Mouse (Mus musculus) ES-CJ7 (cell line): ENCODE data around the gene Phf10.
"Not testable (repeated sequence)": the region's sequence is repeated elsewhere in the genome, so short reads cannot be mapped to it uniquely, and the experiment has no call there.

Source experiments
- DNase-seq: peaks from one replicate; pipeline ENCODE4 v3.0.0; 2011; ENCODE audit warnings: low read depth, low spot score

The Phf10 gene

GRCm38 (mm10) chr17:14960951-14961556 is at the start of gene Phf10:
Gene Phf10 (minus strand): TSS chr17:14961273.
- not testable (repeated sequence) for DNase-seq

GRCm38 (mm10) chr17:15009706-15010413 is 48.8 kb upstream of the Phf10 start, which contains the start of gene Gm3435:
Gene Gm3435 (plus strand): TSS chr17:15010176.
- DNase-seq: not testable (repeated sequence)

GRCm38 (mm10) chr17:15009088-15009487 is 48.0 kb upstream of the Phf10 start:
- DNase-seq: not testable (repeated sequence)

- not testable (repeated sequence) for DNase-seq
Measured at GRCm38 (mm10) chr17:15000047-15000446, 39.0 kb upstream of the Phf10 start.

- DNase-seq: not testable (repeated sequence)
Measured at GRCm38 (mm10) chr17:14994140-14994539, 33.1 kb upstream of the Phf10 start.

GRCm38 (mm10) chr17:14993139-14993832 is 32.2 kb upstream of the Phf10 start:
- not testable (repeated sequence) for DNase-seq

GRCm38 (mm10) chr17:14992522-14993138 is 31.6 kb upstream of the Phf10 start:
- DNase-seq: not testable (repeated sequence)

- not testable (repeated sequence) for DNase-seq
Measured at GRCm38 (mm10) chr17:14990116-14990702, 29.1 kb upstream of the Phf10 start.

- not testable (repeated sequence) for DNase-seq
Measured at GRCm38 (mm10) chr17:14978362-14979038, 17.4 kb upstream of the Phf10 start, which contains the start of the genes 9030025P20Rik and Gm3417. Gene 9030025P20Rik (plus strand): TSS chr17:14978468. Gene Gm3417 (minus strand): TSS chr17:14978790.

- not testable (repeated sequence) for DNase-seq
Measured at GRCm38 (mm10) chr17:14977718-14978361, 16.8 kb upstream of the Phf10 start.

GRCm38 (mm10) chr17:14968373-14968913 is 7.4 kb upstream of the Phf10 start:
- not testable (repeated sequence) for DNase-seq

GRCm38 (mm10) chr17:14961557-14962154 is 583 bp upstream of the Phf10 start:
- DNase-seq: not testable (repeated sequence)

- DNase-seq: no peak
Measured at GRCm38 (mm10) chr17:14960520-14960919, 553 bp downstream of the Phf10 start.

- no peak for DNase-seq
Measured at GRCm38 (mm10) chr17:14959979-14960378, 1.1 kb downstream of the Phf10 start.

- DNase-seq: no peak
Measured at GRCm38 (mm10) chr17:14958686-14959327, 2.3 kb downstream of the Phf10 start.

GRCm38 (mm10) chr17:14953452-14953851 is 7.6 kb downstream of the Phf10 start:
- peak; percentile 25 for DNase-seq

GRCm38 (mm10) chr17:14949161-14949827 is 11.8 kb downstream of the Phf10 start:
- no peak for DNase-seq

- DNase-seq: no peak
Measured at GRCm38 (mm10) chr17:14944551-14944950, 16.5 kb downstream of the Phf10 start.

- peak; percentile 17 for DNase-seq
Measured at GRCm38 (mm10) chr17:14943729-14944059, 17.4 kb downstream of the Phf10 start.
